Mouse (Mus musculus): ENCODE results near the gene Raly. TPM values are rescaled to one million over a fixed set of nuclear protein-coding genes. Genes with fewer than 3 reads are reported as not detected.
A peak's percentile ranks its signal among the peaks of the same experiment; 100 is the strongest.
"Not testable (repeated sequence)": the region's sequence is repeated elsewhere in the genome, so short reads cannot be mapped to it uniquely, and the experiment has no call there.

Gene Raly
- total and polyA plus RNA-seq, 2 experiments from 2014 or later, result 22.2 to 174 TPM

- Histone ChIP-seq H3K9me3 (ENCODE audit: low read length) (no peaks in the 10 kb centered on the region), H3K36me3 (ENCODE audit: insufficient read depth) (peaks cover 60% of the 10 kb centered on the region), H3K4me2 (ENCODE audit: low read depth) (no peak overlapping the region), H3K4me3 (ENCODE audit: low read depth, low read length) (no peak overlapping the region), H3K27ac (ENCODE audit: low read depth, low read length) (no peak overlapping the region), H3K9ac (no peak overlapping the region), H3K27me3 (ENCODE audit: insufficient read depth, low read length) (no peaks in the 10 kb centered on the region), H3K4me1 (ENCODE audit: insufficient read depth) (no peaks in the 10 kb centered on the region)
- TF ChIP-seq CTCF (IDR thresholded peaks at IDR 0.05; ENCODE audit: low read depth), result no peak
- DNase-seq, result no peak
- ATAC-seq, result no peak
Observed at GRCm38 (mm10) chr2:154869954-154870641, 79.2 kb downstream of the Raly start.

GRCm38 (mm10) chr2:154876621-154877020, 85.7 kb downstream of the Raly start:
- 84% methylated on average over 2 of the region's 2 CpGs for WGBS
- H3K36me3 ChIP-seq (ENCODE audit: insufficient read depth), result peaks cover 46% of the 10 kb centered on the region
- no peak for DNase-seq

GRCm38 (mm10) chr2:154891585-154891984, 100.7 kb downstream of the Raly start:
- TF ChIP-seq CTCF (IDR thresholded peaks at IDR 0.05; ENCODE audit: low read depth), result no peak
- peaks cover 7% of the 10 kb centered on the region for H3K4me1 ChIP-seq (ENCODE audit: insufficient read depth)
- peak overlapping the region; percentile 77 for H3K9ac ChIP-seq
- DNase-seq, result no peak
- H3K4me2 ChIP-seq (ENCODE audit: low read depth), result peak overlapping the region; percentile 68
- WGBS, result 15% methylated on average over 2 of the region's 2 CpGs
- no peak overlapping the region for H3K27ac ChIP-seq (ENCODE audit: low read depth, low read length)
- H3K27me3 ChIP-seq (ENCODE audit: insufficient read depth, low read length), result no peaks in the 10 kb centered on the region
- no peaks in the 10 kb centered on the region for H3K9me3 ChIP-seq (ENCODE audit: low read length)
- H3K36me3 ChIP-seq (ENCODE audit: insufficient read depth), result peaks cover 6% of the 10 kb centered on the region
- no peak for ATAC-seq
- peak overlapping the region; percentile 80 for H3K4me3 ChIP-seq (ENCODE audit: low read depth, low read length)

More at GRCm38 (mm10) chr2:154876621-154877020, 85.7 kb downstream of the Raly start:
- Histone ChIP-seq H3K27ac (ENCODE audit: low read depth, low read length) (no peak overlapping the region), H3K4me1 (ENCODE audit: insufficient read depth) (no peaks in the 10 kb centered on the region), H3K9me3 (ENCODE audit: low read length) (no peaks in the 10 kb centered on the region), H3K9ac (no peak overlapping the region), H3K4me2 (ENCODE audit: low read depth) (no peak overlapping the region), H3K27me3 (ENCODE audit: insufficient read depth, low read length) (no peaks in the 10 kb centered on the region), H3K4me3 (ENCODE audit: low read depth, low read length) (no peak overlapping the region)
- ATAC-seq, result no peak
- TF ChIP-seq CTCF (IDR thresholded peaks at IDR 0.05; ENCODE audit: low read depth), result no peak

GRCm38 (mm10) chr2:154892201-154893044, 101.5 kb downstream of the Raly start, which contains the start of gene Eif2s2:
Gene Eif2s2 (minus strand): TSS chr2:154892935.
- no peak for TF ChIP-seq CTCF (IDR thresholded peaks at IDR 0.05; ENCODE audit: low read depth)
- Histone ChIP-seq H3K4me1 (ENCODE audit: insufficient read depth) (peaks cover 7% of the 10 kb centered on the region), H3K4me2 (ENCODE audit: low read depth) (peak within 1 kb of the TSS; percentile 68), H3K36me3 (ENCODE audit: insufficient read depth) (no peaks in the 10 kb centered on the region), H3K4me3 (ENCODE audit: low read depth, low read length) (peak within 1 kb of the TSS; percentile 80), H3K27me3 (ENCODE audit: insufficient read depth, low read length) (no peaks in the 10 kb centered on the region), H3K9me3 (ENCODE audit: low read length) (no peaks in the 10 kb centered on the region), H3K9ac (peak within 1 kb of the TSS; percentile 77), H3K27ac (ENCODE audit: low read depth, low read length) (peak within 1 kb of the TSS; percentile 75)
- peak; percentile 99 for DNase-seq
- ATAC-seq, result peak; percentile 99
- 1% methylated on average over 75 of the region's 75 CpGs for WGBS

GRCm38 (mm10) chr2:154893045-154893385, 102.1 kb downstream of the Raly start:
- peak overlapping the region; percentile 35; the same call in 1 of the 2 replicates for H3K9ac ChIP-seq
- no peaks in the 10 kb centered on the region for H3K9me3 ChIP-seq (ENCODE audit: low read length)
- 10% methylated on average over 12 of the region's 12 CpGs for WGBS
- H3K36me3 ChIP-seq (ENCODE audit: insufficient read depth), result no peaks in the 10 kb centered on the region
- peak; percentile 28 for ATAC-seq
- H3K4me3 ChIP-seq (ENCODE audit: low read depth, low read length), result peak overlapping the region; percentile 80
- H3K27me3 ChIP-seq (ENCODE audit: insufficient read depth, low read length), result no peaks in the 10 kb centered on the region
- TF ChIP-seq CTCF (IDR thresholded peaks at IDR 0.05; ENCODE audit: low read depth), result no peak
- DNase-seq, result no peak
- peaks cover 7% of the 10 kb centered on the region for H3K4me1 ChIP-seq (ENCODE audit: insufficient read depth)
- H3K4me2 ChIP-seq (ENCODE audit: low read depth), result peak overlapping the region; percentile 68
- no peak overlapping the region for H3K27ac ChIP-seq (ENCODE audit: low read depth, low read length)

- TF ChIP-seq CTCF (IDR thresholded peaks at IDR 0.05; ENCODE audit: low read depth), result no peak
- Histone ChIP-seq H3K4me1 (ENCODE audit: insufficient read depth) (peaks cover 7% of the 10 kb centered on the region), H3K27ac (ENCODE audit: low read depth, low read length) (no peak overlapping the region), H3K4me2 (ENCODE audit: low read depth) (peak overlapping the region; percentile 68), H3K9me3 (ENCODE audit: low read length) (no peaks in the 10 kb centered on the region), H3K9ac (no peak overlapping the region), H3K36me3 (ENCODE audit: insufficient read depth) (no peaks in the 10 kb centered on the region), H3K4me3 (ENCODE audit: low read depth, low read length) (no peak overlapping the region), H3K27me3 (ENCODE audit: insufficient read depth, low read length) (no peaks in the 10 kb centered on the region)
- ATAC-seq, result no peak
- WGBS, result 68% methylated on average over 4 of the region's 4 CpGs
- DNase-seq, result no peak
Observed at GRCm38 (mm10) chr2:154893548-154893947, 102.7 kb downstream of the Raly start.

GRCm38 (mm10) chr2:154899004-154899403, 108.1 kb downstream of the Raly start:
- H3K27ac ChIP-seq (ENCODE audit: low read depth, low read length); DNase-seq; H3K9ac ChIP-seq; H3K36me3 ChIP-seq (ENCODE audit: insufficient read depth); H3K4me3 ChIP-seq (ENCODE audit: low read depth, low read length); H3K4me1 ChIP-seq (ENCODE audit: insufficient read depth); H3K4me2 ChIP-seq (ENCODE audit: low read depth); ATAC-seq; H3K9me3 ChIP-seq (ENCODE audit: low read length); H3K27me3 ChIP-seq (ENCODE audit: insufficient read depth, low read length): not testable (repeated sequence)
- WGBS, result 92% methylated on average over 7 of the region's 8 CpGs

- not testable (repeated sequence) for H3K9me3 ChIP-seq (ENCODE audit: low read length); H3K27me3 ChIP-seq (ENCODE audit: insufficient read depth, low read length); H3K4me2 ChIP-seq (ENCODE audit: low read depth); H3K36me3 ChIP-seq (ENCODE audit: insufficient read depth); ATAC-seq; H3K9ac ChIP-seq; H3K4me3 ChIP-seq (ENCODE audit: low read depth, low read length); H3K27ac ChIP-seq (ENCODE audit: low read depth, low read length); H3K4me1 ChIP-seq (ENCODE audit: insufficient read depth); DNase-seq
- 87% methylated on average over 4 of the region's 4 CpGs for WGBS
Observed at GRCm38 (mm10) chr2:154899412-154899811, 108.5 kb downstream of the Raly start.
